Mouse (Mus musculus) limb, embryonic 15.5 days (tissue): ENCODE data around the gene Fgg. TPM values are rescaled to one million over a fixed set of nuclear protein-coding genes. Genes with fewer than 3 reads are reported as not detected.

Experiments
- ATAC-seq: fragments of 200-750 bp; cut with Nextera tagmentation; 2 replicates; pipeline ENCODE4 v1.8.0; 2017; ENCODE audit warnings: low read depth, moderate TSS enrichment; ENCODE audit not compliant: insufficient number of reproducible peaks, low FRiP score, low TSS enrichment
- H3K27ac ChIP-seq: fragments of 300-500 bp; sonication (generic); 2 replicates; pipeline ENCODE4 v1.5.1; 2015; ENCODE audit warnings: moderate library complexity, mild to moderate bottlenecking, inconsistent platforms
- H3K27me3 ChIP-seq: fragments of 300-500 bp; sonication (generic); 2 replicates; pipeline ENCODE4 v1.6.1; 2015; ENCODE audit warnings: inconsistent platforms
- H3K36me3 ChIP-seq: fragments of 300-500 bp; sonication (generic); 2 replicates; pipeline ENCODE4 v1.6.1; 2015; ENCODE audit warnings: inconsistent platforms
- H3K4me1 ChIP-seq: fragments of 300-500 bp; sonication (generic); 2 replicates; pipeline ENCODE4 v1.6.1; 2015; ENCODE audit warnings: inconsistent platforms
- H3K4me2 ChIP-seq: fragments of 300-500 bp; sonication (generic); 2 replicates; pipeline ENCODE4 v1.6.1; 2015; ENCODE audit warnings: mild to moderate bottlenecking, inconsistent platforms
- H3K4me3 ChIP-seq: fragments of 300-500 bp; sonication (generic); 2 replicates; pipeline ENCODE4 v1.5.1; 2015; ENCODE audit warnings: mild to moderate bottlenecking, inconsistent platforms
- H3K9ac ChIP-seq: fragments of 300-500 bp; sonication (generic); 2 replicates; pipeline ENCODE4 v1.6.1; 2015; ENCODE audit warnings: inconsistent platforms
- H3K9me3 ChIP-seq: fragments of 300-500 bp; sonication (generic); 2 replicates; pipeline ENCODE4 v1.6.1; 2016; ENCODE audit warnings: inconsistent platforms
- WGBS: fragments of 180-500 bp; shearing (Covaris S2); methylation state at CpG from one replicate; pipeline ENCODE4 v1.1.7; 2015; 5-methylcytosine and 5-hydroxymethylcytosine counted together
- polyA plus RNA-seq: library from polyadenylated mRNA; unstranded; fragments of >200 nt; fragmentation: Nextera tagmentation; extraction: Ambion mirVana; gene quantifications from 2 replicates; pipeline ENCODE4 v1.2.1, GENCODE M21; 2015

Fgg gene
- polyA plus RNA-seq, 1 experiment from 2014 or later = 2.3 TPM

GRCm38 (mm10) chr3:83003068-83003467, 4.5 kb upstream of the Fgg start:
- Histone ChIP-seq H3K4me3 (no peak overlapping the region), H3K4me1 (peaks cover 3% of the 10 kb centered on the region; the same call in 1 of the 2 replicates), H3K27ac (no peak overlapping the region), H3K9me3 (no peaks in the 10 kb centered on the region), H3K9ac (no peak overlapping the region), H3K36me3 (no peaks in the 10 kb centered on the region), H3K4me2 (no peak overlapping the region), H3K27me3 (no peaks in the 10 kb centered on the region)
- 94% methylated on average over 8 of the region's 8 CpGs for WGBS
- no peak for ATAC-seq

GRCm38 (mm10) chr3:83004801-83005200, 2.7 kb upstream of the Fgg start:
- peaks cover 1% of the 10 kb centered on the region; the same call in 1 of the 2 replicates for H3K4me1 ChIP-seq
- no peak overlapping the region for H3K27ac ChIP-seq
- ATAC-seq = no peak
- H3K36me3 ChIP-seq = no peaks in the 10 kb centered on the region
- no peak overlapping the region for H3K4me2 ChIP-seq
- no peak overlapping the region for H3K9ac ChIP-seq
- no peak overlapping the region for H3K4me3 ChIP-seq
- WGBS = 92% methylated on average over 7 of the region's 7 CpGs
- no peaks in the 10 kb centered on the region for H3K27me3 ChIP-seq
- no peaks in the 10 kb centered on the region for H3K9me3 ChIP-seq

GRCm38 (mm10) chr3:83010291-83010690, 2.8 kb downstream of the Fgg start:
- Histone ChIP-seq H3K9me3 (no peaks in the 10 kb centered on the region), H3K4me2 (no peak overlapping the region), H3K36me3 (no peaks in the 10 kb centered on the region), H3K4me1 (no peaks in the 10 kb centered on the region), H3K27ac (no peak overlapping the region), H3K4me3 (no peak overlapping the region), H3K27me3 (no peaks in the 10 kb centered on the region), H3K9ac (no peak overlapping the region)
- ATAC-seq = no peak
- WGBS = 70% methylated on average over 11 of the region's 11 CpGs

- Histone ChIP-seq H3K27me3 (no peaks in the 10 kb centered on the region), H3K36me3 (no peaks in the 10 kb centered on the region), H3K27ac (no peak overlapping the region), H3K9me3 (no peaks in the 10 kb centered on the region), H3K4me3 (no peak overlapping the region), H3K4me1 (no peaks in the 10 kb centered on the region), H3K4me2 (no peak overlapping the region), H3K9ac (no peak overlapping the region)
- 90% methylated on average over 4 of the region's 4 CpGs for WGBS
- no peak for ATAC-seq
Measured at GRCm38 (mm10) chr3:83011136-83011535, 3.6 kb downstream of the Fgg start.

- 48% methylated on average over 4 of the region's 4 CpGs for WGBS
- H3K9me3 ChIP-seq = no peaks in the 10 kb centered on the region
- H3K4me2 ChIP-seq = no peak overlapping the region
- no peaks in the 10 kb centered on the region for H3K36me3 ChIP-seq
- no peak overlapping the region for H3K27ac ChIP-seq
- H3K9ac ChIP-seq = no peak overlapping the region
- no peak overlapping the region for H3K4me3 ChIP-seq
- no peak for ATAC-seq
- H3K4me1 ChIP-seq = no peaks in the 10 kb centered on the region
- H3K27me3 ChIP-seq = no peaks in the 10 kb centered on the region
Measured at GRCm38 (mm10) chr3:83011565-83011964, 4.0 kb downstream of the Fgg start.

- WGBS = 91% methylated on average over 19 of the region's 19 CpGs
- Histone ChIP-seq H3K4me3 (no peak overlapping the region), H3K9ac (no peak overlapping the region), H3K27me3 (no peaks in the 10 kb centered on the region), H3K4me1 (no peaks in the 10 kb centered on the region), H3K27ac (no peak overlapping the region), H3K9me3 (no peaks in the 10 kb centered on the region), H3K4me2 (no peak overlapping the region), H3K36me3 (no peaks in the 10 kb centered on the region)
- ATAC-seq = no peak
Measured at GRCm38 (mm10) chr3:83012636-83013035, 5.1 kb downstream of the Fgg start.

GRCm38 (mm10) chr3:83013951-83014350, 6.4 kb downstream of the Fgg start:
- H3K36me3 ChIP-seq = no peaks in the 10 kb centered on the region
- WGBS = 86% methylated on average over 10 of the region's 10 CpGs
- H3K4me2 ChIP-seq = no peak overlapping the region
- H3K4me1 ChIP-seq = no peaks in the 10 kb centered on the region
- H3K9me3 ChIP-seq = no peaks in the 10 kb centered on the region
- H3K4me3 ChIP-seq = no peak overlapping the region
- no peaks in the 10 kb centered on the region for H3K27me3 ChIP-seq
- ATAC-seq = no peak
- no peak overlapping the region for H3K9ac ChIP-seq
- no peak overlapping the region for H3K27ac ChIP-seq

GRCm38 (mm10) chr3:83016236-83016635, 8.7 kb downstream of the Fgg start:
- no peaks in the 10 kb centered on the region for H3K36me3 ChIP-seq
- H3K9me3 ChIP-seq = no peaks in the 10 kb centered on the region
- no peaks in the 10 kb centered on the region for H3K4me1 ChIP-seq
- 79% methylated on average over 1 of the region's 1 CpGs for WGBS
- H3K4me2 ChIP-seq = no peak overlapping the region
- H3K4me3 ChIP-seq = no peak overlapping the region
- no peaks in the 10 kb centered on the region for H3K27me3 ChIP-seq
- no peak overlapping the region for H3K9ac ChIP-seq
- ATAC-seq = no peak
- no peak overlapping the region for H3K27ac ChIP-seq

GRCm38 (mm10) chr3:83020387-83020786, 12.9 kb downstream of the Fgg start:
- H3K4me2 ChIP-seq = no peak overlapping the region
- H3K4me3 ChIP-seq = no peak overlapping the region
- H3K36me3 ChIP-seq = no peaks in the 10 kb centered on the region
- H3K9ac ChIP-seq = no peak overlapping the region
- no peak for ATAC-seq
- 83% methylated on average over 2 of the region's 2 CpGs for WGBS
- no peaks in the 10 kb centered on the region for H3K27me3 ChIP-seq
- no peaks in the 10 kb centered on the region for H3K9me3 ChIP-seq
- H3K27ac ChIP-seq = no peak overlapping the region
- H3K4me1 ChIP-seq = no peaks in the 10 kb centered on the region

- Histone ChIP-seq H3K4me2 (no peak overlapping the region), H3K4me1 (no peaks in the 10 kb centered on the region), H3K9ac (no peak overlapping the region), H3K9me3 (no peaks in the 10 kb centered on the region), H3K27ac (no peak overlapping the region), H3K36me3 (no peaks in the 10 kb centered on the region), H3K27me3 (no peaks in the 10 kb centered on the region), H3K4me3 (no peak overlapping the region)
- 90% methylated on average over 5 of the region's 5 CpGs for WGBS
- no peak for ATAC-seq
Measured at GRCm38 (mm10) chr3:83021176-83021575, 13.7 kb downstream of the Fgg start.

- no peaks in the 10 kb centered on the region for H3K36me3 ChIP-seq
- WGBS = 80% methylated on average over 6 of the region's 6 CpGs
- H3K27me3 ChIP-seq = no peaks in the 10 kb centered on the region
- no peak overlapping the region for H3K4me2 ChIP-seq
- H3K4me3 ChIP-seq = no peak overlapping the region
- no peak overlapping the region for H3K9ac ChIP-seq
- H3K27ac ChIP-seq = no peak overlapping the region
- no peak for ATAC-seq
- H3K9me3 ChIP-seq = no peaks in the 10 kb centered on the region
- H3K4me1 ChIP-seq = no peaks in the 10 kb centered on the region
Measured at GRCm38 (mm10) chr3:83025036-83025435, 17.5 kb downstream of the Fgg start.

- 80% methylated on average over 9 of the region's 9 CpGs for WGBS
- ATAC-seq = no peak
- Histone ChIP-seq H3K4me3 (no peak within 1 kb of the TSS), H3K4me1 (no peaks in the 10 kb centered on the region), H3K9me3 (no peaks in the 10 kb centered on the region), H3K4me2 (no peak within 1 kb of the TSS), H3K27ac (no peak within 1 kb of the TSS), H3K9ac (no peak within 1 kb of the TSS), H3K36me3 (no peaks in the 10 kb centered on the region), H3K27me3 (no peaks in the 10 kb centered on the region)
Measured at GRCm38 (mm10) chr3:83025475-83026301, 18.2 kb downstream of the Fgg start, which contains the start of gene Fga. Gene Fga, plus strand, starts transcription at chr3:83026076.
